Mouse (Mus musculus) frontal cortex, postnatal 25 days (tissue): ENCODE measurements around the gene Ssbp4.
"Not testable (repeated sequence)": the region's sequence is repeated elsewhere in the genome, so short reads cannot be mapped to it uniquely, and the experiment has no call there.

Experiments used
- DNase-seq, 2 experiments: peaks; one replicate each; pipeline ENCODE4 v3.0.0; 2022; ENCODE audit warnings: low spot score in 2 of 2

Gene Ssbp4

GRCm38 (mm10) chr8:70587955-70588354 lies 20.7 kb downstream of the Ssbp4 start:
- not testable (repeated sequence) for DNase-seq

- no peak for DNase-seq
These were observed 23.4 kb downstream of the Ssbp4 start for GRCm38 (mm10) chr8:70585258-70585652.

GRCm38 (mm10) chr8:70584606-70585257 lies 23.9 kb downstream of the Ssbp4 start:
- no peak for DNase-seq

- no peak for DNase-seq
These were observed 24.9 kb downstream of the Ssbp4 start for GRCm38 (mm10) chr8:70583476-70584387.

- DNase-seq: no peak
These were observed 31.5 kb downstream of the Ssbp4 start for GRCm38 (mm10) chr8:70577207-70577606.

GRCm38 (mm10) chr8:70574915-70575314 lies 33.8 kb downstream of the Ssbp4 start:
- no peak for DNase-seq

GRCm38 (mm10) chr8:70574302-70574701 lies 34.4 kb downstream of the Ssbp4 start:
- DNase-seq: no peak

GRCm38 (mm10) chr8:70570990-70571389 lies 37.7 kb downstream of the Ssbp4 start:
- DNase-seq: no peak

- no peak for DNase-seq
These were observed 38.3 kb downstream of the Ssbp4 start for GRCm38 (mm10) chr8:70570360-70570759.

GRCm38 (mm10) chr8:70565561-70565960 lies 43.1 kb downstream of the Ssbp4 start:
- DNase-seq: no peak

GRCm38 (mm10) chr8:70564696-70565235 lies 43.9 kb downstream of the Ssbp4 start:
- no peak for DNase-seq

GRCm38 (mm10) chr8:70563763-70564387 lies 44.8 kb downstream of the Ssbp4 start:
- no peak for DNase-seq

GRCm38 (mm10) chr8:70562802-70563201 lies 45.9 kb downstream of the Ssbp4 start:
- DNase-seq: no peak

- DNase-seq: no peak
These were observed 46.7 kb downstream of the Ssbp4 start for GRCm38 (mm10) chr8:70561809-70562535.

GRCm38 (mm10) chr8:70561357-70561756 lies 47.3 kb downstream of the Ssbp4 start:
- DNase-seq: no peak

GRCm38 (mm10) chr8:70560564-70560963 lies 48.1 kb downstream of the Ssbp4 start:
- DNase-seq: no peak

- DNase-seq: no peak
These were observed 48.6 kb downstream of the Ssbp4 start for GRCm38 (mm10) chr8:70560096-70560495.

GRCm38 (mm10) chr8:70558983-70559382 lies 49.7 kb downstream of the Ssbp4 start:
- DNase-seq: no peak

- no peak for DNase-seq
These were observed 50.3 kb downstream of the Ssbp4 start for GRCm38 (mm10) chr8:70558334-70558733.

- DNase-seq: no peak
These were observed 53.5 kb downstream of the Ssbp4 start for GRCm38 (mm10) chr8:70555079-70555747.

GRCm38 (mm10) chr8:70553740-70554139 lies 54.9 kb downstream of the Ssbp4 start:
- no peak for DNase-seq
